Mouse (Mus musculus) embryonic facial prominence, embryonic 14.5 days (tissue): ENCODE measurements around the gene Cdcp1. TPM values are rescaled to one million over a fixed set of nuclear protein-coding genes. Genes with fewer than 3 reads are reported as not detected.
A peak's percentile ranks its signal among the peaks of the same experiment; 100 is the strongest.

Experiments used
- ATAC-seq: fragments of 200-750 bp; cut with Nextera tagmentation; 2 replicates; pipeline ENCODE4 v1.8.0; 2017; ENCODE audit warnings: low read depth, moderate number of reproducible peaks, moderate TSS enrichment
- DNase-seq: peaks from one replicate; pipeline ENCODE4 v3.0.0-alpha.2; 2015; ENCODE audit warnings: low spot score
- H3K27ac ChIP-seq: fragments of 300-500 bp; sonication (generic); replicated peaks from 2 replicates; pipeline ENCODE4 v1.5.1; 2014; ENCODE audit warnings: low read depth, mild to moderate bottlenecking, low read length, moderate library complexity
- H3K27me3 ChIP-seq: fragments of 300-500 bp; sonication (generic); replicated peaks from 2 replicates; pipeline ENCODE4 v1.6.1; 2014; ENCODE audit warnings: low read length; ENCODE audit not compliant: control insufficient read depth, insufficient read depth
- H3K36me3 ChIP-seq: fragments of 300-500 bp; sonication (generic); 2 replicates; pipeline ENCODE4 v1.6.1; 2014; ENCODE audit warnings: low read length, mixed read lengths; ENCODE audit not compliant: control insufficient read depth, insufficient read depth
- H3K4me1 ChIP-seq: fragments of 300-500 bp; sonication (generic); 2 replicates; pipeline ENCODE4 v1.6.1; 2014; ENCODE audit warnings: antibody characterized with exemption, low read length; ENCODE audit not compliant: control insufficient read depth, insufficient read depth
- H3K4me2 ChIP-seq: fragments of 300-500 bp; sonication (generic); 2 replicates; pipeline ENCODE4 v1.6.1; 2014; ENCODE audit warnings: low read depth, mild to moderate bottlenecking, low read length, moderate library complexity, mixed read lengths
- H3K4me3 ChIP-seq: fragments of 300-500 bp; sonication (generic); 2 replicates; pipeline ENCODE4 v1.5.1; 2014; ENCODE audit warnings: low read depth, mild to moderate bottlenecking, low read length
- H3K9ac ChIP-seq: fragments of 300-500 bp; sonication (generic); 2 replicates; pipeline ENCODE4 v1.6.1; 2014; ENCODE audit warnings: low read depth, mild to moderate bottlenecking, low read length, moderate library complexity, mixed read lengths
- H3K9me3 ChIP-seq: fragments of 300-500 bp; sonication (generic); 2 replicates; pipeline ENCODE4 v1.6.1; 2016; ENCODE audit warnings: low read length; ENCODE audit not compliant: control insufficient read depth
- WGBS: fragments of 180-500 bp; shearing (Covaris S2); extraction: QIAGEN DNeasy Blood & Tissue Kit; methylation state at CpG from one replicate; pipeline ENCODE4 v1.1.7; 2014; 5-methylcytosine and 5-hydroxymethylcytosine counted together
- polyA plus RNA-seq: library from polyadenylated mRNA; unstranded; fragments of >200 nt; fragmentation: Nextera tagmentation; extraction: Ambion mirVana; gene quantifications from 2 replicates; pipeline ENCODE4 v1.2.1, GENCODE M21; 2014

Cdcp1 gene
- polyA plus RNA-seq, 1 experiment from 2014 or later: 7.1 TPM

GRCm38 (mm10) chr9:123243988-123244387 is 28.1 kb upstream of the Cdcp1 start:
- no peak overlapping the region for H3K4me3 ChIP-seq
- no peaks in the 10 kb centered on the region for H3K36me3 ChIP-seq
- no peak overlapping the region for H3K9ac ChIP-seq
- H3K27ac ChIP-seq: no peak overlapping the region
- ATAC-seq (no peak), DNase-seq (no peak)
- H3K4me2 ChIP-seq: no peak overlapping the region
- 67% methylated on average over 10 of the region's 10 CpGs for WGBS
- no peaks in the 10 kb centered on the region for H3K9me3 ChIP-seq
- H3K4me1 ChIP-seq: no peaks in the 10 kb centered on the region
- no peaks in the 10 kb centered on the region for H3K27me3 ChIP-seq

- Histone ChIP-seq H3K36me3 (no peaks in the 10 kb centered on the region), H3K4me3 (no peak overlapping the region), H3K4me1 (peaks cover 17% of the 10 kb centered on the region), H3K27ac (no peak overlapping the region), H3K9ac (no peak overlapping the region), H3K27me3 (no peaks in the 10 kb centered on the region), H3K4me2 (no peak overlapping the region), H3K9me3 (no peaks in the 10 kb centered on the region)
- ATAC-seq: no peak
- WGBS: 89% methylated on average over 5 of the region's 5 CpGs
- DNase-seq: no peak
Measured at GRCm38 (mm10) chr9:123241191-123241590, 25.4 kb upstream of the Cdcp1 start.

- Histone ChIP-seq H3K9ac (no peak overlapping the region), H3K4me2 (no peak overlapping the region), H3K4me3 (no peak overlapping the region), H3K27ac (no peak overlapping the region), H3K36me3 (no peaks in the 10 kb centered on the region), H3K27me3 (no peaks in the 10 kb centered on the region), H3K9me3 (no peaks in the 10 kb centered on the region), H3K4me1 (peaks cover 17% of the 10 kb centered on the region)
- ATAC-seq: no peak
- no peak for DNase-seq
- WGBS: 91% methylated on average over 2 of the region's 2 CpGs
Measured at GRCm38 (mm10) chr9:123240751-123241150, 24.9 kb upstream of the Cdcp1 start.

GRCm38 (mm10) chr9:123240271-123240670 is 24.4 kb upstream of the Cdcp1 start:
- ATAC-seq: no peak
- DNase-seq: no peak
- H3K4me1 ChIP-seq: peaks cover 17% of the 10 kb centered on the region
- no peaks in the 10 kb centered on the region for H3K36me3 ChIP-seq
- no peak overlapping the region for H3K4me3 ChIP-seq
- no peaks in the 10 kb centered on the region for H3K9me3 ChIP-seq
- H3K27me3 ChIP-seq: no peaks in the 10 kb centered on the region
- WGBS: 84% methylated on average over 5 of the region's 5 CpGs
- H3K9ac ChIP-seq: no peak overlapping the region
- H3K27ac ChIP-seq: no peak overlapping the region
- no peak overlapping the region for H3K4me2 ChIP-seq

- H3K4me2 ChIP-seq: no peak overlapping the region
- 65% methylated on average over 2 of the region's 2 CpGs for WGBS
- no peak overlapping the region for H3K9ac ChIP-seq
- no peak overlapping the region; the same call in 1 of the 2 replicates for H3K27ac ChIP-seq
- H3K27me3 ChIP-seq: no peaks in the 10 kb centered on the region
- no peaks in the 10 kb centered on the region for H3K9me3 ChIP-seq
- no peak for DNase-seq
- peaks cover 17% of the 10 kb centered on the region for H3K4me1 ChIP-seq
- no peak overlapping the region for H3K4me3 ChIP-seq
- no peak for ATAC-seq
- H3K36me3 ChIP-seq: no peaks in the 10 kb centered on the region
Measured at GRCm38 (mm10) chr9:123239651-123240050, 23.8 kb upstream of the Cdcp1 start.

- Histone ChIP-seq H3K9me3 (no peaks in the 10 kb centered on the region), H3K36me3 (no peaks in the 10 kb centered on the region), H3K4me3 (no peak overlapping the region), H3K27me3 (no peaks in the 10 kb centered on the region), H3K27ac (peak overlapping the region; percentile 22), H3K9ac (no peak overlapping the region), H3K4me1 (peaks cover 17% of the 10 kb centered on the region), H3K4me2 (no peak overlapping the region)
- peak; percentile 53 for ATAC-seq
- WGBS: 20% methylated on average over 4 of the region's 4 CpGs
- peak; percentile 66 for DNase-seq
Measured at GRCm38 (mm10) chr9:123238256-123239045, 22.6 kb upstream of the Cdcp1 start.

GRCm38 (mm10) chr9:123237739-123238138 is 21.9 kb upstream of the Cdcp1 start:
- no peaks in the 10 kb centered on the region for H3K9me3 ChIP-seq
- H3K4me2 ChIP-seq: no peak overlapping the region
- ATAC-seq (peak; percentile 89), DNase-seq (peak; percentile 90)
- H3K4me1 ChIP-seq: peaks cover 17% of the 10 kb centered on the region
- no peak overlapping the region for H3K9ac ChIP-seq
- 31% methylated on average over 2 of the region's 2 CpGs for WGBS
- peak overlapping the region; percentile 22 for H3K27ac ChIP-seq
- H3K4me3 ChIP-seq: no peak overlapping the region
- no peaks in the 10 kb centered on the region for H3K27me3 ChIP-seq
- H3K36me3 ChIP-seq: no peaks in the 10 kb centered on the region

- no peak overlapping the region for H3K4me3 ChIP-seq
- no peak for ATAC-seq
- no peak overlapping the region for H3K27ac ChIP-seq
- H3K9me3 ChIP-seq: no peaks in the 10 kb centered on the region
- DNase-seq: peak; percentile 61
- H3K36me3 ChIP-seq: no peaks in the 10 kb centered on the region
- peaks cover 17% of the 10 kb centered on the region for H3K4me1 ChIP-seq
- WGBS: 20% methylated on average over 3 of the region's 3 CpGs
- H3K9ac ChIP-seq: no peak overlapping the region
- H3K27me3 ChIP-seq: no peaks in the 10 kb centered on the region
- no peak overlapping the region for H3K4me2 ChIP-seq
Measured at GRCm38 (mm10) chr9:123235621-123236020, 19.8 kb upstream of the Cdcp1 start.

GRCm38 (mm10) chr9:123229826-123230225 is 14.0 kb upstream of the Cdcp1 start:
- 55% methylated on average over 4 of the region's 4 CpGs for WGBS
- no peak overlapping the region for H3K27ac ChIP-seq
- H3K27me3 ChIP-seq: no peaks in the 10 kb centered on the region
- H3K4me1 ChIP-seq: peaks cover 3% of the 10 kb centered on the region; the same call in 1 of the 2 replicates
- H3K36me3 ChIP-seq: no peaks in the 10 kb centered on the region
- no peak for DNase-seq
- no peaks in the 10 kb centered on the region for H3K9me3 ChIP-seq
- no peak overlapping the region for H3K4me2 ChIP-seq
- no peak for ATAC-seq
- H3K9ac ChIP-seq: no peak overlapping the region
- H3K4me3 ChIP-seq: no peak overlapping the region
